Mouse (Mus musculus): ENCODE measurements at regions not wholly inside any gene's neighbourhood (a gene's known extent, or its start where the extent isn't known, plus 50 kb on each side); places are given as distances from the start of the nearest gene placed in this dataset.

- 7% methylated on average over 7 of the region's 7 CpGs for WGBS
- H3K27ac ChIP-seq (ENCODE audit: insufficient read depth, low read depth, low read length) = peak overlapping the region; percentile 77; the same call in 1 of the 2 replicates
- H3K4me1 ChIP-seq (ENCODE audit: control insufficient read depth, insufficient read depth, low read length) = peaks cover 25% of the 10 kb centered on the region; the same call in 1 of the 2 replicates
- no peaks in the 10 kb centered on the region for H3K27me3 ChIP-seq (replicated peaks; ENCODE audit: control insufficient read depth, insufficient read depth, low read length)
- peak; percentile 83 for TF ChIP-seq CTCF (conservative IDR thresholded peaks at IDR 0.05; ENCODE audit: insufficient read depth, insufficient read length, low read depth, low read length)
- no peak for TF ChIP-seq POLR2A (IDR thresholded peaks at IDR 0.05; ENCODE audit: low read depth, low read length)
- no peak overlapping the region for H3K4me3 ChIP-seq (ENCODE audit: insufficient read depth, low read depth, low read length)
- peak; percentile 74 for DNase-seq
- no peaks in the 10 kb centered on the region for H3K36me3 ChIP-seq (ENCODE audit: control insufficient read depth, insufficient read depth, low read length)
These were observed 154.8 kb upstream of the Gmds start for GRCm38 (mm10) chr13:32493309-32493708.

GRCm38 (mm10) chr13:32492566-32492965 lies 154.0 kb upstream of the Gmds start:
- DNase-seq = peak; percentile 16
- Histone ChIP-seq H3K27ac (ENCODE audit: insufficient read depth, low read depth, low read length) (no peak overlapping the region), H3K4me1 (ENCODE audit: control insufficient read depth, insufficient read depth, low read length) (peaks cover 22% of the 10 kb centered on the region; the same call in 1 of the 2 replicates), H3K27me3 (replicated peaks; ENCODE audit: control insufficient read depth, insufficient read depth, low read length) (no peaks in the 10 kb centered on the region), H3K36me3 (ENCODE audit: control insufficient read depth, insufficient read depth, low read length) (no peaks in the 10 kb centered on the region), H3K4me3 (ENCODE audit: insufficient read depth, low read depth, low read length) (no peak overlapping the region)
- TF ChIP-seq CTCF (conservative IDR thresholded peaks at IDR 0.05; ENCODE audit: insufficient read depth, insufficient read length, low read depth, low read length) (no peak), POLR2A (IDR thresholded peaks at IDR 0.05; ENCODE audit: low read depth, low read length) (no peak)
- WGBS = 56% methylated on average over 7 of the region's 7 CpGs

GRCm38 (mm10) chr13:32481444-32482058 lies 143.0 kb upstream of the Gmds start:
- no peak for DNase-seq
- TF ChIP-seq CTCF (conservative IDR thresholded peaks at IDR 0.05; ENCODE audit: insufficient read depth, insufficient read length, low read depth, low read length) = no peak
- no peak for TF ChIP-seq POLR2A (IDR thresholded peaks at IDR 0.05; ENCODE audit: low read depth, low read length)
- no peaks in the 10 kb centered on the region for H3K36me3 ChIP-seq (ENCODE audit: control insufficient read depth, insufficient read depth, low read length)
- H3K4me3 ChIP-seq (ENCODE audit: insufficient read depth, low read depth, low read length) = no peak overlapping the region
- no peak overlapping the region for H3K27ac ChIP-seq (ENCODE audit: insufficient read depth, low read depth, low read length)
- H3K4me1 ChIP-seq (ENCODE audit: control insufficient read depth, insufficient read depth, low read length) = no peaks in the 10 kb centered on the region
- H3K27me3 ChIP-seq (replicated peaks; ENCODE audit: control insufficient read depth, insufficient read depth, low read length) = no peaks in the 10 kb centered on the region
- 77% methylated on average over 8 of the region's 8 CpGs for WGBS

GRCm38 (mm10) chr13:32480029-32480428 lies 141.5 kb upstream of the Gmds start:
- Histone ChIP-seq H3K4me1 (ENCODE audit: control insufficient read depth, insufficient read depth, low read length) (no peaks in the 10 kb centered on the region), H3K36me3 (ENCODE audit: control insufficient read depth, insufficient read depth, low read length) (no peaks in the 10 kb centered on the region), H3K27me3 (replicated peaks; ENCODE audit: control insufficient read depth, insufficient read depth, low read length) (no peaks in the 10 kb centered on the region), H3K27ac (ENCODE audit: insufficient read depth, low read depth, low read length) (no peak overlapping the region), H3K4me3 (ENCODE audit: insufficient read depth, low read depth, low read length) (no peak overlapping the region)
- TF ChIP-seq POLR2A (IDR thresholded peaks at IDR 0.05; ENCODE audit: low read depth, low read length) = no peak
- TF ChIP-seq CTCF (conservative IDR thresholded peaks at IDR 0.05; ENCODE audit: insufficient read depth, insufficient read length, low read depth, low read length) = no peak
- WGBS = 56% methylated on average over 4 of the region's 4 CpGs
- no peak for DNase-seq

- H3K27ac ChIP-seq (ENCODE audit: insufficient read depth, low read depth, low read length) = 0 out of 2 replicates have a peak overlapping the region, but pooled peaks have one; percentile 1
These were observed 140.7 kb upstream of the Gmds start for GRCm38 (mm10) chr13:32479118-32479818.

GRCm38 (mm10) chr13:32465787-32466186 lies 127.2 kb upstream of the Gmds start:
- Histone ChIP-seq H3K27me3 (replicated peaks; ENCODE audit: control insufficient read depth, insufficient read depth, low read length) (no peaks in the 10 kb centered on the region), H3K27ac (ENCODE audit: insufficient read depth, low read depth, low read length) (peak overlapping the region; percentile 35; the same call in 1 of the 2 replicates), H3K4me1 (ENCODE audit: control insufficient read depth, insufficient read depth, low read length) (no peaks in the 10 kb centered on the region), H3K4me3 (ENCODE audit: insufficient read depth, low read depth, low read length) (no peak overlapping the region), H3K36me3 (ENCODE audit: control insufficient read depth, insufficient read depth, low read length) (no peaks in the 10 kb centered on the region)
- 14% methylated on average over 5 of the region's 5 CpGs for WGBS
- DNase-seq = peak; percentile 46
- TF ChIP-seq POLR2A (IDR thresholded peaks at IDR 0.05; ENCODE audit: low read depth, low read length) (no peak), CTCF (conservative IDR thresholded peaks at IDR 0.05; ENCODE audit: insufficient read depth, insufficient read length, low read depth, low read length) (no peak)

More at GRCm38 (mm10) chr13:32479118-32479818, 140.7 kb upstream of the Gmds start:
- H3K27me3 ChIP-seq (replicated peaks; ENCODE audit: control insufficient read depth, insufficient read depth, low read length) = no peaks in the 10 kb centered on the region
- no peaks in the 10 kb centered on the region for H3K36me3 ChIP-seq (ENCODE audit: control insufficient read depth, insufficient read depth, low read length)
- WGBS = 63% methylated on average over 8 of the region's 8 CpGs
- H3K4me3 ChIP-seq (ENCODE audit: insufficient read depth, low read depth, low read length) = no peak overlapping the region
- no peaks in the 10 kb centered on the region for H3K4me1 ChIP-seq (ENCODE audit: control insufficient read depth, insufficient read depth, low read length)
- no peak for TF ChIP-seq POLR2A (IDR thresholded peaks at IDR 0.05; ENCODE audit: low read depth, low read length)
- TF ChIP-seq CTCF (conservative IDR thresholded peaks at IDR 0.05; ENCODE audit: insufficient read depth, insufficient read length, low read depth, low read length) = no peak
- DNase-seq = peak; percentile 40

GRCm38 (mm10) chr13:32465041-32465682 lies 126.6 kb upstream of the Gmds start:
- Histone ChIP-seq H3K4me1 (ENCODE audit: control insufficient read depth, insufficient read depth, low read length) (no peaks in the 10 kb centered on the region), H3K27me3 (replicated peaks; ENCODE audit: control insufficient read depth, insufficient read depth, low read length) (no peaks in the 10 kb centered on the region), H3K27ac (ENCODE audit: insufficient read depth, low read depth, low read length) (no peak overlapping the region), H3K4me3 (ENCODE audit: insufficient read depth, low read depth, low read length) (no peak overlapping the region), H3K36me3 (ENCODE audit: control insufficient read depth, insufficient read depth, low read length) (no peaks in the 10 kb centered on the region)
- TF ChIP-seq POLR2A (IDR thresholded peaks at IDR 0.05; ENCODE audit: low read depth, low read length) (no peak), CTCF (conservative IDR thresholded peaks at IDR 0.05; ENCODE audit: insufficient read depth, insufficient read length, low read depth, low read length) (no peak)
- WGBS = 86% methylated on average over 6 of the region's 6 CpGs
- DNase-seq = peak; percentile 5

Data from kidney, adult 2 months (tissue).